13 mouse cellular contexts compared by ENCODE assay signal in genomic region chr11:85885665-85886428, GRCm38 (mm10). TPM values are rescaled to one million over a fixed set of nuclear protein-coding genes. Genes with fewer than 3 reads are reported as not detected.
DNase-seq lines count a peak whose midpoint lies in the region; ATAC-seq and TF ChIP-seq lines count a peak whose summit lies in the region.
"Had no signal": no experiment of that assay in that cellular context is flagged by ENCODE, and none has a peak within 500 bp of the region (broad histone marks: within the 10 kb centered on the region; RNA-seq: fewer than 3 reads in every experiment).

TSS of gene Tbx4 (plus strand) at chr11:85886422.

- 29% methylated on average over 25 of the region's 28 CpGs for WGBS in heart, embryonic 15.5 days
- 11% methylated on average over 22 of the region's 28 CpGs for WGBS in embryonic facial prominence, embryonic 11.5 days

- ATAC-seq in heart, embryonic 15.5 days (replicated peaks; ENCODE audit: insufficient number of reproducible peaks, insufficient read depth, low FRiP score, low read depth), result no peak
- ATAC-seq in embryonic facial prominence, embryonic 11.5 days (replicated peaks; ENCODE audit: insufficient number of reproducible peaks, low FRiP score, low TSS enrichment, low read depth), result peak; percentile 61

- H3K9ac ChIP-seq in heart, embryonic 15.5 days, result no peak within 1 kb of the TSS
- H3K9ac ChIP-seq in ES-Bruce4 (ENCODE audit: low read depth, poor library complexity, severe bottlenecking), result peak within 1 kb of the TSS; percentile 55
- H3K9ac ChIP-seq in embryonic facial prominence, embryonic 11.5 days (replicated peaks; ENCODE audit: low read length), result no peak within 1 kb of the TSS; the same call in 1 of the 2 replicates
- H3K9ac ChIP-seq: liver, embryonic 13.5 days; neural tube, embryonic 13.5 days had no signal

- H3K27me3 ChIP-seq in heart, embryonic 15.5 days, result peaks cover 95% of the 10 kb centered on the region
- H3K27me3 ChIP-seq in ES-Bruce4 (ENCODE audit: control insufficient read depth, insufficient read depth, low read length, poor library complexity, severe bottlenecking), result peaks cover 18% of the 10 kb centered on the region
- H3K27me3 ChIP-seq in embryonic facial prominence, embryonic 11.5 days (ENCODE audit: control insufficient read depth, insufficient read depth, low read length), result peaks cover 41% of the 10 kb centered on the region

- no peaks in the 10 kb centered on the region for H3K36me3 ChIP-seq in heart, embryonic 15.5 days
- H3K36me3 ChIP-seq in ES-Bruce4 (ENCODE audit: control insufficient read depth, insufficient read depth, low read length, poor library complexity, severe bottlenecking), result no peaks in the 10 kb centered on the region
- no peaks in the 10 kb centered on the region for H3K36me3 ChIP-seq in embryonic facial prominence, embryonic 11.5 days (replicated peaks; ENCODE audit: control insufficient read depth, insufficient read depth, low read depth, low read length)
- H3K36me3 ChIP-seq: liver, embryonic 13.5 days; neural tube, embryonic 13.5 days had no signal

- TF ChIP-seq CTCF in ES-Bruce4 (IDR thresholded peaks at IDR 0.05; ENCODE audit: low read depth, low read length), result no peak
- TF ChIP-seq CTCF in left cerebral cortex, adult 2 months (IDR thresholded peaks at IDR 0.05), result no peak

- no peak for TF ChIP-seq POLR2A in ES-Bruce4 (IDR thresholded peaks at IDR 0.05; ENCODE audit: insufficient read depth, low read length)

- intact Hi-C loops in heart, postnatal 36 days (cut with DNase I), result no loop called here
- intact Hi-C loops in left cerebral cortex, adult 2 months (cut with DNase I), result loop anchor here (5.0 kb wide), 2 partner anchors 41 to 1359 kb away; partner anchors contain the start of gene Lhx1

- no peaks in the 10 kb centered on the region for H3K9me3 ChIP-seq in heart, embryonic 15.5 days (replicated peaks)
- no peaks in the 10 kb centered on the region for H3K9me3 ChIP-seq in ES-Bruce4 (replicated peaks; ENCODE audit: control insufficient read depth, insufficient read depth, low read length, poor library complexity, severe bottlenecking)
- no peaks in the 10 kb centered on the region for H3K9me3 ChIP-seq in embryonic facial prominence, embryonic 11.5 days (replicated peaks; ENCODE audit: control insufficient read depth, low read length)
- H3K9me3 ChIP-seq: liver, embryonic 13.5 days; neural tube, embryonic 13.5 days had no signal

- H3K4me1 ChIP-seq in heart, embryonic 15.5 days (replicated peaks), result peaks cover 18% of the 10 kb centered on the region
- H3K4me1 ChIP-seq in ES-Bruce4 (ENCODE audit: control insufficient read depth, insufficient read depth, low read length), result peaks cover 5% of the 10 kb centered on the region
- peaks cover 14% of the 10 kb centered on the region for H3K4me1 ChIP-seq in embryonic facial prominence, embryonic 11.5 days (ENCODE audit: control insufficient read depth, insufficient read depth, low read length)

- no peak for TF ChIP-seq EP300 in ES-Bruce4 (IDR thresholded peaks at IDR 0.05; ENCODE audit: insufficient read depth, low read depth, low read length)

- H3K27ac ChIP-seq in heart, embryonic 15.5 days, result no peak within 1 kb of the TSS
- no peak within 1 kb of the TSS for H3K27ac ChIP-seq in ES-Bruce4 (ENCODE audit: insufficient read depth, low read length)
- no peak within 1 kb of the TSS for H3K27ac ChIP-seq in embryonic facial prominence, embryonic 11.5 days (replicated peaks; ENCODE audit: low read depth, low read length)
- no peak within 1 kb of the TSS for H3K27ac ChIP-seq in left cerebral cortex, adult 2 months
- H3K27ac ChIP-seq: liver, embryonic 13.5 days; neural tube, embryonic 13.5 days had no signal

- H3K4me3 ChIP-seq in heart, embryonic 15.5 days, result peak within 1 kb of the TSS; percentile 17; the same call in 1 of the 2 replicates
- peak within 1 kb of the TSS; percentile 46 for H3K4me3 ChIP-seq in ES-Bruce4 (ENCODE audit: low read depth, low read length)
- H3K4me3 ChIP-seq in embryonic facial prominence, embryonic 11.5 days (ENCODE audit: low read depth, low read length), result peak within 1 kb of the TSS; percentile 21; the same call in 1 of the 2 replicates
- H3K4me3 ChIP-seq in left cerebral cortex, adult 2 months, result no peak within 1 kb of the TSS
- H3K4me3 ChIP-seq: liver, embryonic 13.5 days; neural tube, embryonic 13.5 days had no signal

- DNase-seq in heart, postnatal 36 days, result no peak
- peak; percentile 22 for DNase-seq in embryonic facial prominence, embryonic 11.5 days (ENCODE audit: low spot score)
- peak; percentile 28 to 52 for DNase-seq in lung, adult 18-20 months
- no peak for DNase-seq in yolk sac, embryonic 10.5 days (ENCODE audit: low spot score)
- no peak for DNase-seq in layer of hippocampus, adult 9-11 months
- DNase-seq in left cerebral cortex, adult 2 months (ENCODE audit: extremely low spot score in 1 of 2, low spot score in 2 of 2), result no peak
- DNase-seq: adrenal gland, postnatal 36 days; cerebellum, adult 9-10 months; liver, embryonic 13.5 days; thymus, postnatal 4 days had no signal

- no peak within 1 kb of the TSS for H3K4me2 ChIP-seq in heart, embryonic 15.5 days
- peak within 1 kb of the TSS; percentile 37 for H3K4me2 ChIP-seq in embryonic facial prominence, embryonic 11.5 days (ENCODE audit: low read depth, low read length)
- H3K4me2 ChIP-seq: liver, embryonic 13.5 days; neural tube, embryonic 13.5 days had no signal

RNA-seq across cellular contexts. Expression of gene Tbx4, which starts in this region (rescaled TPM):
- polyA plus RNA-seq in heart, embryonic 15.5 days (2015; fragmentation: Nextera tagmentation; extraction: Ambion mirVana), result 1.6 and 4.4 TPM in 2 replicates
- total RNA-seq in heart, postnatal 36 days (2021), result not detected
- 0.62 and 0.69 TPM in 2 replicates for polyA plus RNA-seq in ES-Bruce4 (2011; ENCODE audit: insufficient read depth, insufficient read length, low read depth, missing spikeins)
- 0.65 and 1.5 TPM in 2 replicates for polyA plus RNA-seq in embryonic facial prominence, embryonic 11.5 days (2014; fragmentation: Nextera tagmentation; extraction: Ambion mirVana)
- total RNA-seq in left cerebral cortex, adult 2 months (2021), result under 1 TPM in 1 of 2 experiments, not detected in 1; 0.19 TPM
- total RNA-seq: adrenal gland, postnatal 36 days had no signal

Comparison
In these comparisons a context has a peak if more than half of its experiments do, and no peak if none do; other contexts are left out.
1. DNase-seq: peak in embryonic facial prominence, embryonic 11.5 days (single experiment) and lung, adult 18-20 months (2 of 2); none in heart, postnatal 36 days (0 of 2), yolk sac, embryonic 10.5 days (single experiment), layer of hippocampus, adult 9-11 months (single experiment) and left cerebral cortex, adult 2 months (0 of 2).